Mouse (Mus musculus): ENCODE data around the gene Nfatc2ip. TPM values are rescaled to one million over a fixed set of nuclear protein-coding genes. Genes with fewer than 3 reads are reported as not detected.
A peak's percentile ranks its signal among the peaks of the same experiment; 100 is the strongest.

The Nfatc2ip gene
- polyA plus RNA-seq, 1 experiment from 2014 or later = 1.4 TPM

- peaks cover 6% of the 10 kb centered on the region for H3K4me1 ChIP-seq (ENCODE audit: control insufficient read depth, insufficient read depth, low read length)
- no peak overlapping the region; the same call in 1 of the 2 replicates for H3K4me2 ChIP-seq (ENCODE audit: low read depth, low read length)
- H3K9me3 ChIP-seq (replicated peaks; ENCODE audit: control insufficient read depth, low read length) = peaks cover 5% of the 10 kb centered on the region; the same call in 1 of the 2 replicates
- no peaks in the 10 kb centered on the region for H3K36me3 ChIP-seq (ENCODE audit: control insufficient read depth, insufficient read depth)
- H3K27ac ChIP-seq (ENCODE audit: low read length) = no peak overlapping the region
- H3K27me3 ChIP-seq (ENCODE audit: control insufficient read depth, insufficient read depth, low read length) = no peaks in the 10 kb centered on the region
- no peak for ATAC-seq (replicated peaks; ENCODE audit: extremely low read depth, insufficient read depth, low FRiP score)
- no peak overlapping the region for H3K9ac ChIP-seq (ENCODE audit: low read length)
- no peak overlapping the region for H3K4me3 ChIP-seq (ENCODE audit: low read length)
Observed at GRCm38 (mm10) chr7:126430167-126430566, 33.6 kb upstream of the Nfatc2ip start.

GRCm38 (mm10) chr7:126429503-126429898 is 33.0 kb upstream of the Nfatc2ip start:
- H3K9ac ChIP-seq (ENCODE audit: low read length) = peak overlapping the region; percentile 64
- H3K27me3 ChIP-seq (ENCODE audit: control insufficient read depth, insufficient read depth, low read length) = no peaks in the 10 kb centered on the region
- H3K4me1 ChIP-seq (ENCODE audit: control insufficient read depth, insufficient read depth, low read length) = peaks cover 6% of the 10 kb centered on the region
- peak overlapping the region; percentile 67 for H3K4me3 ChIP-seq (ENCODE audit: low read length)
- no peak; the same call in 1 of the 2 replicates for ATAC-seq (replicated peaks; ENCODE audit: extremely low read depth, insufficient read depth, low FRiP score)
- whole genome bisulfite sequencing = 30% methylated on average over 15 of the region's 15 CpGs
- H3K36me3 ChIP-seq (ENCODE audit: control insufficient read depth, insufficient read depth) = no peaks in the 10 kb centered on the region
- H3K9me3 ChIP-seq (replicated peaks; ENCODE audit: control insufficient read depth, low read length) = peaks cover 5% of the 10 kb centered on the region; the same call in 1 of the 2 replicates
- H3K4me2 ChIP-seq (ENCODE audit: low read depth, low read length) = peak overlapping the region; percentile 75
- H3K27ac ChIP-seq (ENCODE audit: low read length) = no peak overlapping the region

DNA sequence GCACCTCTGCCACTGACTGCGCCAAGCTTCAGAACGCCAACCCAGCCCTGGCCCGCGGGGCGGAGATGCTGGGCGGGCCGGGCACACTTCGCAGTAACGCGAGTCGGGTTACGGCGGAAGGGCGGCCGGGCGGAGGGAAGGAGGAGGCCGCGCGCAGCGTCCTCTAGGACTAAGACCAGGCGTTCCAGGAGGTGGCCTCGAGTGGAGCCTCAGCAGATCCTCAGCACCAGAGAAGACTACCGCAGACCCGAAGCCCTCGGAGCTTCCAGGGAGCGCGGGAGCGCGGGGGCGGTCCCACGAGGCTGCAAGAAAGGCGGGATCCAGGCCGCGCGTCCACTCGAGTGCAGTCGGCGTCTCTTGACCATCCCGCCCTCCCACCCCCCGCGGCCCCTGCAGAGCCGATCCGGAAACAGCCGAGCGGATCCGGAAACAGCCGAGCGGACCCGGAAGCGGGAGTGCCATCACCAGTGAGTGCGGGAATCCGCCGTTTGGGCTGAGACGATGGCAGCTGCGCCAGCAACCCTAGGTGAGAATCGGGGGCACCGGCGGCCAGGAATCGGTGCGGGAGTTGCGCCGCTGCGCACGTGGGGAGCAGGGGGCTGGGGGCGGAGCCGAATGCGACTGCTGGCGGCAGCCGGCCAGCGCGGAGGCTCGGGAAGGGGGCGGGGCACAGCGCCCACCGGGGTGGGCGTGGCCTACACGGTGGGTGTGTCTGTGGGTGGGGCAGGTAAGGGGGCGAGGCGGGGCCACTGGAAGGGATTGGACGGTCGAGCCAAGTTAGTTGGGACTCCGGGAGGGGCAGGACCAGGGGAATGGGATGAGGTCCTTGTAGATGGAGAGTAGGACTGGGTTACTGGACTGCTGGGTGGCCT is 32.3 kb upstream of the Nfatc2ip start, which contains the start of gene Rabep2:
Gene Rabep2 (plus strand): TSS at position 129 of the 872 bp plus-strand sequence.
- H3K27ac ChIP-seq (ENCODE audit: low read length) = peak within 1 kb of the TSS; percentile 82
- H3K4me1 ChIP-seq (ENCODE audit: control insufficient read depth, insufficient read depth, low read length) = peaks cover 6% of the 10 kb centered on the region
- under 1% methylated on average over 82 of the region's 82 CpGs for WGBS
- peaks cover 5% of the 10 kb centered on the region; the same call in 1 of the 2 replicates for H3K9me3 ChIP-seq (replicated peaks; ENCODE audit: control insufficient read depth, low read length)
- H3K4me2 ChIP-seq (ENCODE audit: low read depth, low read length) = peak within 1 kb of the TSS; percentile 75
- H3K9ac ChIP-seq (ENCODE audit: low read length) = peak within 1 kb of the TSS; percentile 78
- H3K36me3 ChIP-seq (ENCODE audit: control insufficient read depth, insufficient read depth) = no peaks in the 10 kb centered on the region
- H3K27me3 ChIP-seq (ENCODE audit: control insufficient read depth, insufficient read depth, low read length) = no peaks in the 10 kb centered on the region
- ATAC-seq (replicated peaks; ENCODE audit: extremely low read depth, insufficient read depth, low FRiP score) = peak; percentile 93
- peak within 1 kb of the TSS; percentile 67 for H3K4me3 ChIP-seq (ENCODE audit: low read length)

DNA sequence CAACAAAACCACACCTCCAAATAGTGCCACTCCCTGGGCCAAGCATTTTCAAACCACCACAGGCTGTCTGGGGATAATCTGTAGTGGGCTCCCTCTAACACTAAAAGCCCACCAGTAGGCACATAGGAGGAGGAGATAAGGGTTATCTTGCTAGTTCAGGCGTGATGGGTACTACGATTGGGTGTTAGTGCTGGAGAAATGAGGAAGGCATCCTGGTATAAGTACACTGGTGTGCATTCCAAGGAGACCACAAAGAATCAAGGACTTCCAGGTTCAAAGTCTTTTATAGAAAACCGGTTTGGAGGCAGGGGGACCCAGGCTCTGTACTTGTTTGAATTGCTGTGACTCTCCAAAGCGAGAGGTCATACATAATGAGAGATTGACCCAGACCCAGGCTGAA is 31.6 kb upstream of the Nfatc2ip start:
- H3K4me1 ChIP-seq (ENCODE audit: control insufficient read depth, insufficient read depth, low read length) = peaks cover 6% of the 10 kb centered on the region
- no peaks in the 10 kb centered on the region for H3K27me3 ChIP-seq (ENCODE audit: control insufficient read depth, insufficient read depth, low read length)
- H3K36me3 ChIP-seq (ENCODE audit: control insufficient read depth, insufficient read depth) = no peaks in the 10 kb centered on the region
- peak overlapping the region; percentile 82 for H3K27ac ChIP-seq (ENCODE audit: low read length)
- WGBS = 11% methylated on average over 4 of the region's 4 CpGs
- H3K4me2 ChIP-seq (ENCODE audit: low read depth, low read length) = peak overlapping the region; percentile 75
- no peak for ATAC-seq (replicated peaks; ENCODE audit: extremely low read depth, insufficient read depth, low FRiP score)
- peaks cover 5% of the 10 kb centered on the region; the same call in 1 of the 2 replicates for H3K9me3 ChIP-seq (replicated peaks; ENCODE audit: control insufficient read depth, low read length)
- H3K9ac ChIP-seq (ENCODE audit: low read length) = peak overlapping the region; percentile 78
- H3K4me3 ChIP-seq (ENCODE audit: low read length) = peak overlapping the region; percentile 67

DNA sequence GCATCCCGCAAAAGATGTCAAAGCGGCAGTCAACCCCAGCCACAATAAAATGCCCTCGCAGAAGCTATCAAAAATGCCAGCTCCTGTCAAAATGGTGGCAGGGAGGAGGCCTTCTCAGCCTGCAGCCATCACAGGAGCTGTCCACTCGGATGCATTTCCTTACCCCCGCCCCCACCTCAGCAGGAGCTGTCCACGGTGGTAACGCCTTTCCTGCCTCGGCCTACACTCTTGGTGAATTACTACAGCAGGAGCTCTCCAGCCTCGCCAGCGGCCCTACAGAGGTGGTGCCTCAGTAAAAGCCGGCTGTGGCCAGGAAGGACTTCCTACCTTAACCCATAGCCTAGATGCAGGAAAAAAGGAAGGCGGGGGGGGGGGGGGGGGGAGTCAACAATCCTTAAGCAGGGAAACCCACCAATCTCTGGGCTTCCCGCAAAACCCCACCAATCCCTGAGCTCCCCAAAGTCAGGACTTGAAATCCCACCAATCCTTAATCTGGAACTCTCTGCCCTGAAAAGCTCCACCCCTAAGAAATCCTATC is 30.9 kb upstream of the Nfatc2ip start:
- no peaks in the 10 kb centered on the region for H3K27me3 ChIP-seq (ENCODE audit: control insufficient read depth, insufficient read depth, low read length)
- peaks cover 5% of the 10 kb centered on the region; the same call in 1 of the 2 replicates for H3K9me3 ChIP-seq (replicated peaks; ENCODE audit: control insufficient read depth, low read length)
- WGBS = 41% methylated on average over 12 of the region's 13 CpGs
- no peak overlapping the region for H3K4me3 ChIP-seq (ENCODE audit: low read length)
- no peaks in the 10 kb centered on the region for H3K36me3 ChIP-seq (ENCODE audit: control insufficient read depth, insufficient read depth)
- H3K27ac ChIP-seq (ENCODE audit: low read length) = no peak overlapping the region
- ATAC-seq (replicated peaks; ENCODE audit: extremely low read depth, insufficient read depth, low FRiP score) = no peak
- peaks cover 6% of the 10 kb centered on the region for H3K4me1 ChIP-seq (ENCODE audit: control insufficient read depth, insufficient read depth, low read length)
- no peak overlapping the region for H3K9ac ChIP-seq (ENCODE audit: low read length)
- no peak overlapping the region for H3K4me2 ChIP-seq (ENCODE audit: low read depth, low read length)

DNA sequence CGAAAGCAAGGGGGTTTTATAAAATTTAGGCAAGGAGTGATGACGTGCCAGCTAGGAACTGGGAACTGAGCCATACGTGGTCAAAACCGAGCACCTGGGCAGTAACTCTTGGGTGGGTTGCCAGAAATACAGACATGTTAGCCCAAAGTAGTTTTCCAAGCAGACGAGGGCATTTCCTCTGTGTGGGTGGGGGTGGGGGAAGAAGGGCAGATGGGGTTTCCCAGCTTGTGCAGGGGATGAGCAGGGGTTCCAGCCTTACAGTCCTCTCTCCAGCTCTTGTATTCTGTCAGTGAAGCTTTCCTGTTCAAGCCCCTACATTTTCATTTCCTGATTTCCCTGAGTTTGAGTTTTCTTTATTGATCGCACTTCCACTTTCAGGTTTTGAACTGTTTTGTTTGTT is 27.6 kb upstream of the Nfatc2ip start:
- Histone ChIP-seq H3K9ac (ENCODE audit: low read length) (no peak overlapping the region), H3K27me3 (ENCODE audit: control insufficient read depth, insufficient read depth, low read length) (no peaks in the 10 kb centered on the region), H3K4me3 (ENCODE audit: low read length) (no peak overlapping the region), H3K4me2 (ENCODE audit: low read depth, low read length) (no peak overlapping the region), H3K9me3 (replicated peaks; ENCODE audit: control insufficient read depth, low read length) (peaks cover 5% of the 10 kb centered on the region; the same call in 1 of the 2 replicates), H3K4me1 (ENCODE audit: control insufficient read depth, insufficient read depth, low read length) (no peaks in the 10 kb centered on the region; the same call in 1 of the 2 replicates), H3K36me3 (ENCODE audit: control insufficient read depth, insufficient read depth) (no peaks in the 10 kb centered on the region), H3K27ac (ENCODE audit: low read length) (no peak overlapping the region)
- no peak for ATAC-seq (replicated peaks; ENCODE audit: extremely low read depth, insufficient read depth, low FRiP score)
- 78% methylated on average over 6 of the region's 6 CpGs for WGBS

- Histone ChIP-seq H3K27me3 (ENCODE audit: control insufficient read depth, insufficient read depth, low read length) (no peaks in the 10 kb centered on the region), H3K9me3 (replicated peaks; ENCODE audit: control insufficient read depth, low read length) (peaks cover 5% of the 10 kb centered on the region; the same call in 1 of the 2 replicates), H3K4me2 (ENCODE audit: low read depth, low read length) (no peak overlapping the region), H3K4me1 (ENCODE audit: control insufficient read depth, insufficient read depth, low read length) (no peaks in the 10 kb centered on the region), H3K27ac (ENCODE audit: low read length) (no peak overlapping the region), H3K36me3 (ENCODE audit: control insufficient read depth, insufficient read depth) (no peaks in the 10 kb centered on the region), H3K9ac (ENCODE audit: low read length) (no peak overlapping the region), H3K4me3 (ENCODE audit: low read length) (no peak overlapping the region)
- no peak for ATAC-seq (replicated peaks; ENCODE audit: extremely low read depth, insufficient read depth, low FRiP score)
- WGBS = 80% methylated on average over 5 of the region's 5 CpGs
Observed at GRCm38 (mm10) chr7:126421756-126422155, 25.2 kb upstream of the Nfatc2ip start.

DNA sequence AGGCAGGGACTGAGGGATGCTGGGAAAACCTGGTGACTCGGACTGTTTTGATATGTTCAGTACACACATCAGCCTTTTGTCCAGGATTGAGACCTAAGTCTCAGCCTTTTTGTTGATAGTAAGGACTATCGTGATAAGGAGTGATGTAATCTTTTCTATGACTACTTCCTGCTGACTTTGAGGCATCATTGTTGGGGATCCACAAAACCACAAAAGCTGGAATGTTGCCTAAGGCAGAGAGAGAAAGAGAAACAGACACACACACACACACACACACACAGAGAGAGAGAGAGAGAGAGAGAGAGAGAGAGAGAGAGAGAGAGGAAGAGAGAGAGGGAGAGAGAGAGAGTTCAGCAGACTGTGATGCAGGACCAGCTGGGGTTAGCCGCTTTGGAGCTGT is 22.0 kb upstream of the Nfatc2ip start:
- Histone ChIP-seq H3K27me3 (ENCODE audit: control insufficient read depth, insufficient read depth, low read length) (no peaks in the 10 kb centered on the region), H3K4me1 (ENCODE audit: control insufficient read depth, insufficient read depth, low read length) (no peaks in the 10 kb centered on the region), H3K4me2 (ENCODE audit: low read depth, low read length) (no peak overlapping the region), H3K4me3 (ENCODE audit: low read length) (no peak overlapping the region), H3K27ac (ENCODE audit: low read length) (no peak overlapping the region), H3K9ac (ENCODE audit: low read length) (no peak overlapping the region), H3K36me3 (ENCODE audit: control insufficient read depth, insufficient read depth) (no peaks in the 10 kb centered on the region), H3K9me3 (replicated peaks; ENCODE audit: control insufficient read depth, low read length) (no peaks in the 10 kb centered on the region; the same call in 1 of the 2 replicates)
- ATAC-seq (replicated peaks; ENCODE audit: extremely low read depth, insufficient read depth, low FRiP score) = no peak
- 47% methylated on average over 3 of the region's 3 CpGs for WGBS

GRCm38 (mm10) chr7:126417606-126418005 is 21.1 kb upstream of the Nfatc2ip start:
- no peak overlapping the region for H3K4me3 ChIP-seq (ENCODE audit: low read length)
- no peak for ATAC-seq (replicated peaks; ENCODE audit: extremely low read depth, insufficient read depth, low FRiP score)
- whole genome bisulfite sequencing = 81% methylated on average over 4 of the region's 4 CpGs

More at GRCm38 (mm10) chr7:126417606-126418005, 21.1 kb upstream of the Nfatc2ip start:
- Histone ChIP-seq H3K36me3 (ENCODE audit: control insufficient read depth, insufficient read depth) (no peaks in the 10 kb centered on the region), H3K27me3 (ENCODE audit: control insufficient read depth, insufficient read depth, low read length) (no peaks in the 10 kb centered on the region), H3K9ac (ENCODE audit: low read length) (no peak overlapping the region), H3K27ac (ENCODE audit: low read length) (no peak overlapping the region), H3K4me2 (ENCODE audit: low read depth, low read length) (no peak overlapping the region), H3K4me1 (ENCODE audit: control insufficient read depth, insufficient read depth, low read length) (no peaks in the 10 kb centered on the region), H3K9me3 (replicated peaks; ENCODE audit: control insufficient read depth, low read length) (no peaks in the 10 kb centered on the region; the same call in 1 of the 2 replicates)

Data from heart, embryonic 16.5 days (tissue).